Mouse (Mus musculus) kidney, postnatal 14 days (tissue): ENCODE data around the gene Gm28230.
A peak's percentile ranks its signal among the peaks of the same experiment; 100 is the strongest.

Experiments
- DNase-seq: peaks from one replicate; pipeline ENCODE4 v3.0.0; 2022; ENCODE audit warnings: mixed read lengths

The Gm28230 gene

GRCm38 (mm10) chr2:74726551-74726950, at the start of gene Gm28230:
Gm28230 (plus strand) TSS chr2:74726728.
- peak; percentile 51 for DNase-seq

- DNase-seq, result no peak
These were observed 49.4 kb upstream of the Gm28230 start for GRCm38 (mm10) chr2:74677106-74677505.

GRCm38 (mm10) chr2:74678891-74679595, 47.5 kb upstream of the Gm28230 start, which contains the start of gene Hoxd11:
Hoxd11 (plus strand) TSS chr2:74679557.
- no peak for DNase-seq

GRCm38 (mm10) chr2:74679596-74679971, 46.9 kb upstream of the Gm28230 start:
- peak; percentile 45 for DNase-seq

GRCm38 (mm10) chr2:74679980-74680379, 46.5 kb upstream of the Gm28230 start:
- DNase-seq, result peak; percentile 24

GRCm38 (mm10) chr2:74680561-74681398, 45.7 kb upstream of the Gm28230 start:
- DNase-seq, result peak; percentile 40

- peak; percentile 64 for DNase-seq
These were observed 44.7 kb upstream of the Gm28230 start for GRCm38 (mm10) chr2:74681594-74682531.

- DNase-seq, result peak; percentile 33
These were observed 43.7 kb upstream of the Gm28230 start for GRCm38 (mm10) chr2:74682796-74683195.

GRCm38 (mm10) chr2:74683471-74683951, 43.0 kb upstream of the Gm28230 start:
- peak; percentile 63 for DNase-seq

GRCm38 (mm10) chr2:74684106-74684505, 42.4 kb upstream of the Gm28230 start:
- no peak for DNase-seq

- no peak for DNase-seq
These were observed 41.4 kb upstream of the Gm28230 start for GRCm38 (mm10) chr2:74685059-74685603.

- peak; percentile 92 for DNase-seq
These were observed 40.1 kb upstream of the Gm28230 start for GRCm38 (mm10) chr2:74686301-74686987.

GRCm38 (mm10) chr2:74686988-74687697, 39.4 kb upstream of the Gm28230 start:
- no peak for DNase-seq

- DNase-seq, result peak; percentile 43
These were observed 38.6 kb upstream of the Gm28230 start for GRCm38 (mm10) chr2:74687698-74688555.

GRCm38 (mm10) chr2:74688795-74689573, 37.5 kb upstream of the Gm28230 start:
- DNase-seq, result no peak

- DNase-seq, result peak; percentile 60
These were observed 36.8 kb upstream of the Gm28230 start for GRCm38 (mm10) chr2:74689574-74690337.

- DNase-seq, result no peak
These were observed 36.2 kb upstream of the Gm28230 start for GRCm38 (mm10) chr2:74690338-74690716.
